Mouse (Mus musculus) CH12.LX (cell line): ENCODE measurements at regions not wholly inside any gene's neighbourhood (a gene's known extent, or its start where the extent isn't known, plus 50 kb on each side); places are given as distances from the start of the nearest gene placed in this dataset.

Source experiments
- DNase-seq: peaks from one replicate; pipeline ENCODE4 v3.0.0-alpha.2; 2013; ENCODE audit errors: extremely low read depth
- H3K27ac ChIP-seq: 2 replicates; pipeline ENCODE4 v1.5.1; 2012; ENCODE audit warnings: low read depth, mild to moderate bottlenecking, control low read depth, moderate library complexity; ENCODE audit not compliant: insufficient read depth
- H3K27me3 ChIP-seq: replicated peaks from 2 replicates; pipeline ENCODE3; 2012; ENCODE audit warnings: inconsistent platforms
- H3K36me3 ChIP-seq, 2 experiments: replicated peaks in 1 of 2; 2 replicates each; pipeline versions ENCODE3 to v1.6.1; 2012; ENCODE audit warnings: inconsistent platforms in 1 of 2, low read length in 1 of 2, mild to moderate bottlenecking in 1 of 2, mixed read lengths in 1 of 2, moderate library complexity in 1 of 2; ENCODE audit not compliant: control insufficient read depth in 1 of 2, insufficient read depth in 1 of 2
- H3K4me1 ChIP-seq, 2 experiments: 2 replicates each; pipeline ENCODE4 v1.6.1; 2012; ENCODE audit warnings: inconsistent platforms in 1 of 2, moderate library complexity in 1 of 2; ENCODE audit not compliant: insufficient read depth in 2 of 2, control insufficient read depth in 1 of 2
- H3K4me2 ChIP-seq: 2 replicates; pipeline ENCODE4 v1.6.1; 2012; ENCODE audit warnings: low read depth, mild to moderate bottlenecking, control low read depth; ENCODE audit not compliant: poor library complexity, insufficient read depth, severe bottlenecking
- H3K4me3 ChIP-seq, 3 experiments: fragments of 150-350 bp in 1 of 3; sonication (generic) in 1 of 3; replicated peaks in 1 of 3; 2 replicates each; pipeline versions ENCODE3 to v1.5.1; 2011 to 2012; ENCODE audit warnings: low read depth in 2 of 3, low read length in 2 of 3, mild to moderate bottlenecking in 2 of 3, moderate library complexity in 2 of 3, control low read depth in 1 of 3, improper control_type of control experiment in 1 of 3, inconsistent platforms in 1 of 3, mixed read lengths in 1 of 3; ENCODE audit not compliant: poor library complexity in 1 of 3
- H3K79me2 ChIP-seq: replicated peaks from 2 replicates; pipeline ENCODE4 v1.6.1; 2012; ENCODE audit warnings: mild to moderate bottlenecking, moderate library complexity; ENCODE audit not compliant: control insufficient read depth, poor library complexity, insufficient read depth, severe bottlenecking; ENCODE audit errors: extremely low read depth
- H3K9ac ChIP-seq: 2 replicates; pipeline ENCODE4 v1.6.1; 2012; ENCODE audit warnings: low read depth, mild to moderate bottlenecking, control low read depth, moderate library complexity; ENCODE audit not compliant: insufficient read depth
- H3K9me3 ChIP-seq: replicated peaks from 2 replicates; pipeline ENCODE3; 2012; ENCODE audit warnings: low read length, inconsistent platforms, mixed read lengths
- BHLHE40 ChIP-seq: IDR thresholded peaks from 2 replicates; pipeline ENCODE4 v1.6.1; 2011; ENCODE audit warnings: mild to moderate bottlenecking, low read depth, low read length, improper control_type of control experiment
- CHD1 ChIP-seq: IDR thresholded peaks from 2 replicates; pipeline ENCODE4 v1.6.1; 2012; ENCODE audit warnings: low read depth, low read length, improper control_type of control experiment, inconsistent platforms
- CHD2 ChIP-seq: IDR thresholded peaks from 2 replicates; pipeline ENCODE4 v1.6.1; 2011; ENCODE audit warnings: low read length, improper control_type of control experiment
- ELF1 ChIP-seq: IDR thresholded peaks from 2 replicates; pipeline ENCODE4 v1.6.1; 2014; ENCODE audit warnings: low read depth, mild to moderate bottlenecking, inconsistent platforms, low read length, improper control_type of control experiment
- EP300 ChIP-seq: IDR thresholded peaks from 2 replicates; pipeline ENCODE4 v1.6.1; 2011; ENCODE audit warnings: low read length, improper control_type of control experiment
- ETS1 ChIP-seq: conservative IDR thresholded peaks from 2 replicates; pipeline ENCODE4 v1.6.1; 2012; ENCODE audit warnings: low read depth, mild to moderate bottlenecking, inconsistent platforms, low read length, improper control_type of control experiment, moderate library complexity
- GABPA ChIP-seq: IDR thresholded peaks from 2 replicates; pipeline ENCODE4 v1.6.1; 2012; ENCODE audit warnings: low read depth, low read length, improper control_type of control experiment, inconsistent platforms; ENCODE audit not compliant: insufficient replicate concordance
- JUN ChIP-seq: IDR thresholded peaks from 2 replicates; pipeline ENCODE4 v1.6.1; 2011; ENCODE audit warnings: low read depth, mild to moderate bottlenecking, low read length, improper control_type of control experiment, moderate library complexity; ENCODE audit not compliant: insufficient read depth
- MAFK ChIP-seq: IDR thresholded peaks from 2 replicates; pipeline ENCODE4 v1.6.1; 2011; ENCODE audit warnings: low read length, improper control_type of control experiment; ENCODE audit not compliant: insufficient replicate concordance
- MAZ ChIP-seq: IDR thresholded peaks from 2 replicates; pipeline ENCODE4 v1.6.1; 2012; ENCODE audit warnings: low read depth, mild to moderate bottlenecking, inconsistent platforms, low read length, improper control_type of control experiment, moderate library complexity
- MXI1 ChIP-seq: IDR thresholded peaks from 2 replicates; pipeline ENCODE4 v1.6.1; 2011; ENCODE audit warnings: mild to moderate bottlenecking, low read depth, low read length, improper control_type of control experiment
- MYC ChIP-seq: IDR thresholded peaks from 2 replicates; pipeline ENCODE4 v1.6.1; 2011; ENCODE audit warnings: low read depth, mild to moderate bottlenecking, improper control_type of control experiment, low read length
- NELFE ChIP-seq: IDR thresholded peaks from 2 replicates; pipeline ENCODE4 v1.6.1; 2011; ENCODE audit warnings: low read depth, low read length, improper control_type of control experiment
- PAX5 ChIP-seq: IDR thresholded peaks from 2 replicates; pipeline ENCODE4 v1.6.1; 2012; ENCODE audit warnings: low read length, inconsistent platforms, mixed read lengths
- POLR2AphosphoS2 ChIP-seq: IDR thresholded peaks from 2 replicates; pipeline ENCODE4 v1.6.1; 2011; ENCODE audit warnings: low read depth, low read length, improper control_type of control experiment
- RAD21 ChIP-seq: IDR thresholded peaks from 2 replicates; pipeline ENCODE4 v1.6.1; 2011; ENCODE audit warnings: low read depth, mild to moderate bottlenecking, low read length, improper control_type of control experiment, moderate library complexity
- RCOR1 ChIP-seq: conservative IDR thresholded peaks from 2 replicates; pipeline ENCODE4 v1.6.1; 2012; ENCODE audit warnings: low read depth, mild to moderate bottlenecking, inconsistent platforms, low read length, improper control_type of control experiment
- SIN3A ChIP-seq: IDR thresholded peaks from 2 replicates; pipeline ENCODE4 v1.6.1; 2012; ENCODE audit warnings: low read length, improper control_type of control experiment, inconsistent platforms
- UBTF ChIP-seq: IDR thresholded peaks from 2 replicates; pipeline ENCODE4 v1.6.1; 2012; ENCODE audit warnings: low read depth, mild to moderate bottlenecking, inconsistent platforms, low read length, improper control_type of control experiment, moderate library complexity
- ZC3H11A ChIP-seq: IDR thresholded peaks from 2 replicates; pipeline ENCODE4 v1.6.1; 2012; ENCODE audit warnings: low read depth, mild to moderate bottlenecking, inconsistent platforms, low read length, improper control_type of control experiment
- ZNF384 ChIP-seq: IDR thresholded peaks from 2 replicates; pipeline ENCODE4 v1.6.1; 2012; ENCODE audit warnings: low read depth, low read length, improper control_type of control experiment, inconsistent platforms
- dilution Hi-C: fragments of 300-500 bp; cut with MboI; formaldehyde crosslinking; loops from 2 replicates; pipeline ENCODE4 v1.14.3; 2020; ENCODE audit warnings: low sequenced_read_pairs; ENCODE audit not compliant: extremely low pct_unique_long_range_greater_than_20kb, extremely low pct_ligation_motif_present
- in situ Hi-C: fragments of 300-500 bp; cut with MboI; formaldehyde crosslinking; loops from 3 replicates; pipeline ENCODE4 v1.14.3; 2019; ENCODE audit warnings: low sequenced_read_pairs, low pct_ligation_motif_present, low pct_unique_long_range_greater_than_20kb, mixed read lengths

GRCm38 (mm10) chr6:100476550-100477366 is 189.5 kb upstream of the Rybp start:
- dilution Hi-C loops: no loop called here
- H3K36me3 ChIP-seq: no peaks in the 10 kb centered on the region
- in situ Hi-C loops: no loop called here
- no peaks in the 10 kb centered on the region for H3K79me2 ChIP-seq
- no peak overlapping the region for H3K27ac ChIP-seq
- no peak overlapping the region for H3K4me2 ChIP-seq
- no peaks in the 10 kb centered on the region for H3K27me3 ChIP-seq
- peaks cover 13% of the 10 kb centered on the region for H3K9me3 ChIP-seq
- TF ChIP-seq JUN: no peak
- TF ChIP-seq MAFK: no peak
- no peak for TF ChIP-seq BHLHE40
- no peak for TF ChIP-seq ETS1
- TF ChIP-seq GABPA: no peak
- TF ChIP-seq MYC: no peak
- no peak for TF ChIP-seq CHD1
- H3K4me1 ChIP-seq: peaks cover 27 to 71% of the 10 kb centered on the region in 2 experiments
- no peak overlapping the region for H3K4me3 ChIP-seq
- no peak for DNase-seq
- no peak overlapping the region for H3K9ac ChIP-seq

DNA sequence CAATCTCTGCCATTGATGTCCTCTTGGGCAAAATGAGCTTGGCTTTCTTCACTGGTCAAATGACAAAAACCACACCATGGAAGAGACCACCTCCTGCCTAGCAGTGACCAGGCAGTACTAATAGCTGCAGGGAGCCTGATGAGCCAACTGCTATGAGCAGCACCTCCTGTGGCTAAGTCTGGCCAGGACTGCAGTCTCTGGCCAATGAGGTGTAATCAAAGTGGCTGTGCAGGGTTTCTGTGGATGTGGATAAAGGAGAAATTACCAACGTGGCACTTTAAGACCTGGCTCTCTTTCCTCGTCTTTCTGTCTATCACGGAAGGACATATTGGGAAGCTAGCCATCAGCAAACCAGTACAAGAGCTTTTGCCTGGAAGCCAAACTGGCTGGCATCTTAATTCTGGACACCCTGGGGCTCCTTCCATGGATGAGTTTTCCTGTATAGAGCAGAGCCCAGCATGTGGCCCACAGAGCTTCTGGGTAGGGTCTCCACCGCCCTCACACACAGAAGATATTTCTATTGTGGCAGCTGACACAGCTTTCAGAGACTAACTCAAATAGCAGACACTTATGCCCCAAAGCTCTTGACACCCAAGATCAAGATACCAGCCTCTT is 188.2 kb upstream of the Rybp start:
- TF ChIP-seq MYC: no peak
- no peak for TF ChIP-seq UBTF
- no peak for TF ChIP-seq SIN3A
- TF ChIP-seq RCOR1: no peak
- no peak for TF ChIP-seq NELFE
- no peak for TF ChIP-seq PAX5
- TF ChIP-seq ELF1: no peak
- no peak for TF ChIP-seq BHLHE40
- no peak for TF ChIP-seq POLR2AphosphoS2
- no peak for TF ChIP-seq EP300
- TF ChIP-seq ZC3H11A: no peak
- no peak for TF ChIP-seq RAD21
- TF ChIP-seq MXI1: no peak
- TF ChIP-seq CHD2: no peak
- TF ChIP-seq ZNF384: no peak
- no peak for TF ChIP-seq ETS1
- TF ChIP-seq MAZ: no peak
- Histone ChIP-seq H3K4me3 (no peak overlapping the region), H3K4me2 (no peak overlapping the region), H3K36me3 (no peaks in the 10 kb centered on the region), H3K27ac (no peak overlapping the region), H3K27me3 (no peaks in the 10 kb centered on the region), H3K4me1 (peaks cover 21 to 65% of the 10 kb centered on the region in 2 experiments), H3K9me3 (peaks cover 17% of the 10 kb centered on the region), H3K79me2 (no peaks in the 10 kb centered on the region), H3K9ac (no peak overlapping the region)
- dilution Hi-C loops (no loop called here), in situ Hi-C loops (no loop called here)
- DNase-seq: no peak
